Mouse (Mus musculus) brain, embryonic 14.5 days (tissue): Measurements from ENCODE around the gene Vav3.

Source experiments
- CTCF ChIP-seq: fragments of 200-500 bp; IDR thresholded peaks from 2 replicates; pipeline ENCODE4 v1.5.1; 2012; ENCODE audit warnings: inconsistent platforms, mild to moderate bottlenecking, moderate library complexity, borderline replicate concordance; ENCODE audit not compliant: insufficient read depth, insufficient read length; ENCODE audit errors: extremely low read depth
- POLR2A ChIP-seq: fragments of 200-500 bp; IDR thresholded peaks from 2 replicates; pipeline ENCODE4 v1.6.1; 2012; ENCODE audit warnings: mild to moderate bottlenecking, inconsistent platforms, borderline replicate concordance; ENCODE audit not compliant: poor library complexity, insufficient read depth, insufficient read length, severe bottlenecking; ENCODE audit errors: extremely low read depth

DNA sequence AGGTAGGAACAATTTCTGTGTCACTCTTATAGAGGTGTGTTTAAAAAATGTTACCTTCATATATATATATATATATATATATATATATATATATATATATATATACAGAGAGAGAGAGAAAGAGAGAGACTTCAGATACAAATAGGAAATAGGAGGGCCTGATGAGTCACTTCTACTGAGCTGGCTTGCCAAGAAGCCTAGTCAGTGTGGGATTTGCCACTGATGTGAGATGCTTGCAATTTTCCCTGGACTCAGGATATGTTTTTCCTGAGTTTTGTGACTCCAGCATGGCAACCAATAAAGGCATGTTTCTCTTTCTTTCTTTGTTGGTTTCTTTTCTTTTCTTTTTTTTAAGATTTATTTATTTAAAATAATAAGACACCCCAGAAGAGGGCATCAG, 374.0 kb downstream of the Vav3 start:
- TF ChIP-seq POLR2A (no peak), CTCF (no peak)
